Mouse (Mus musculus): Measurements from ENCODE around the gene Pigr. TPM values are rescaled to one million over a fixed set of nuclear protein-coding genes. Genes with fewer than 3 reads are reported as not detected.

Gene Pigr
- polyA plus RNA-seq, 1 experiment: not detected

- Histone ChIP-seq H3K27ac (ENCODE audit: insufficient read depth, low read length) (no peak overlapping the region), H3K4me1 (ENCODE audit: control insufficient read depth, insufficient read depth, low read length) (no peaks in the 10 kb centered on the region), H3K27me3 (ENCODE audit: control insufficient read depth, insufficient read depth, low read length, poor library complexity, severe bottlenecking) (no peaks in the 10 kb centered on the region), H3K9ac (ENCODE audit: low read depth, poor library complexity, severe bottlenecking) (no peak overlapping the region), H3K36me3 (ENCODE audit: control insufficient read depth, insufficient read depth, low read length, poor library complexity, severe bottlenecking) (no peaks in the 10 kb centered on the region), H3K4me3 (ENCODE audit: low read depth, low read length) (no peak overlapping the region), H3K9me3 (replicated peaks; ENCODE audit: control insufficient read depth, insufficient read depth, low read length, poor library complexity, severe bottlenecking) (no peaks in the 10 kb centered on the region)
- TF ChIP-seq CTCF (IDR thresholded peaks at IDR 0.05; ENCODE audit: low read depth, low read length) (no peak), POLR2A (IDR thresholded peaks at IDR 0.05; ENCODE audit: insufficient read depth, low read length) (no peak), EP300 (IDR thresholded peaks at IDR 0.05; ENCODE audit: insufficient read depth, low read depth, low read length) (no peak)
Measured at GRCm38 (mm10) chr1:130894468-130894867, 68.0 kb downstream of the Pigr start.

Other genes with a start within 250 kb of the Pigr start
- not detected in 2 replicates for gene Zp3r, start 197.1 kb upstream of the Pigr start, polyA plus RNA-seq (2011; ENCODE audit: insufficient read depth, insufficient read length, low read depth, missing spikeins)
- gene C4bp, start 165.1 kb upstream of the Pigr start, polyA plus RNA-seq (2011; ENCODE audit: insufficient read depth, insufficient read length, low read depth, missing spikeins): not detected in 2 replicates
- 0.35 and 0.40 TPM in 2 replicates for gene Gm29427, start 110.9 kb upstream of the Pigr start, polyA plus RNA-seq (2011; ENCODE audit: insufficient read depth, insufficient read length, low read depth, missing spikeins)
- 6.2 and 8.1 TPM in 2 replicates for gene Yod1, start 109.4 kb upstream of the Pigr start, polyA plus RNA-seq (2011; ENCODE audit: insufficient read depth, insufficient read length, low read depth, missing spikeins)
- gene Pfkfb2, start 97.4 kb upstream of the Pigr start, polyA plus RNA-seq (2011; ENCODE audit: insufficient read depth, insufficient read length, low read depth, missing spikeins): 9.7 and 11.5 TPM in 2 replicates
- gene AA986860, start 94.7 kb upstream of the Pigr start, polyA plus RNA-seq (2011; ENCODE audit: insufficient read depth, insufficient read length, low read depth, missing spikeins): 3.3 and 3.5 TPM in 2 replicates
- gene Fcamr, start 25.8 kb upstream of the Pigr start, polyA plus RNA-seq (2011; ENCODE audit: insufficient read depth, insufficient read length, low read depth, missing spikeins): not detected in 2 replicates
- not detected in 2 replicates for gene Fcmr, start 39.0 kb downstream of the Pigr start, polyA plus RNA-seq (2011; ENCODE audit: insufficient read depth, insufficient read length, low read depth, missing spikeins)
- not detected in 2 replicates for gene Il24, start 60.8 kb downstream of the Pigr start, polyA plus RNA-seq (2011; ENCODE audit: insufficient read depth, insufficient read length, low read depth, missing spikeins)
- gene Il20, start 84.8 kb downstream of the Pigr start, polyA plus RNA-seq (2011; ENCODE audit: insufficient read depth, insufficient read length, low read depth, missing spikeins): not detected in 2 replicates
- not detected in 2 replicates for gene Il19, start 113.4 kb downstream of the Pigr start, polyA plus RNA-seq (2011; ENCODE audit: insufficient read depth, insufficient read length, low read depth, missing spikeins)
- gene Il10, start 193.2 kb downstream of the Pigr start, polyA plus RNA-seq (2011; ENCODE audit: insufficient read depth, insufficient read length, low read depth, missing spikeins): not detected in 2 replicates

Data from ES-Bruce4 (cell line).